Mouse (Mus musculus) intestine, embryonic 16.5 days (tissue): ENCODE measurements around the gene Ostn. TPM values are rescaled to one million over a fixed set of nuclear protein-coding genes. Genes with fewer than 3 reads are reported as not detected.

ENCODE experiments used
- ATAC-seq: fragments of 200-750 bp; cut with Nextera tagmentation; 2 replicates; pipeline ENCODE4 v1.8.0; 2017; ENCODE audit warnings: moderate TSS enrichment, moderate library complexity
- H3K27ac ChIP-seq: fragments of 300-500 bp; sonication (generic); 2 replicates; pipeline ENCODE4 v1.5.1; 2014; ENCODE audit warnings: mild to moderate bottlenecking, low read length
- H3K27me3 ChIP-seq: fragments of 300-500 bp; sonication (generic); replicated peaks from 2 replicates; pipeline ENCODE4 v1.6.1; 2014; ENCODE audit warnings: low read length, control low read depth, mixed read lengths; ENCODE audit not compliant: control insufficient read depth, insufficient read depth
- H3K36me3 ChIP-seq: fragments of 300-500 bp; sonication (generic); 2 replicates; pipeline ENCODE4 v1.6.1; 2014; ENCODE audit warnings: low read length, control low read depth; ENCODE audit not compliant: control insufficient read depth, insufficient read depth
- H3K4me1 ChIP-seq: fragments of 300-500 bp; sonication (generic); 2 replicates; pipeline ENCODE4 v1.6.1; 2014; ENCODE audit warnings: low read length, control low read depth, mixed read lengths; ENCODE audit not compliant: control insufficient read depth, insufficient read depth
- H3K4me2 ChIP-seq: fragments of 300-500 bp; sonication (generic); 2 replicates; pipeline ENCODE4 v1.6.1; 2014; ENCODE audit warnings: low read depth, low read length, control low read depth
- H3K4me3 ChIP-seq: fragments of 300-500 bp; sonication (generic); 2 replicates; pipeline ENCODE4 v1.5.1; 2014; ENCODE audit warnings: mild to moderate bottlenecking, low read length
- H3K9ac ChIP-seq: fragments of 300-500 bp; sonication (generic); 2 replicates; pipeline ENCODE4 v1.6.1; 2014; ENCODE audit warnings: low read depth, low read length
- H3K9me3 ChIP-seq: fragments of 300-500 bp; sonication (generic); 2 replicates; pipeline ENCODE4 v1.6.1; 2016; ENCODE audit warnings: low read length, control low read depth; ENCODE audit not compliant: control insufficient read depth
- WGBS: fragments of 180-500 bp; shearing (Covaris S2); extraction: QIAGEN DNeasy Blood & Tissue Kit; methylation state at CpG from one replicate; pipeline ENCODE4 v1.1.7; 2014; 5-methylcytosine and 5-hydroxymethylcytosine counted together
- polyA plus RNA-seq: library from polyadenylated mRNA; unstranded; fragments of >200 nt; fragmentation: Nextera tagmentation; extraction: Ambion mirVana; gene quantifications from 2 replicates; pipeline ENCODE4 v1.2.1, GENCODE M21; 2015

Gene Ostn
- polyA plus RNA-seq, 1 experiment from 2014 or later = not detected

DNA sequence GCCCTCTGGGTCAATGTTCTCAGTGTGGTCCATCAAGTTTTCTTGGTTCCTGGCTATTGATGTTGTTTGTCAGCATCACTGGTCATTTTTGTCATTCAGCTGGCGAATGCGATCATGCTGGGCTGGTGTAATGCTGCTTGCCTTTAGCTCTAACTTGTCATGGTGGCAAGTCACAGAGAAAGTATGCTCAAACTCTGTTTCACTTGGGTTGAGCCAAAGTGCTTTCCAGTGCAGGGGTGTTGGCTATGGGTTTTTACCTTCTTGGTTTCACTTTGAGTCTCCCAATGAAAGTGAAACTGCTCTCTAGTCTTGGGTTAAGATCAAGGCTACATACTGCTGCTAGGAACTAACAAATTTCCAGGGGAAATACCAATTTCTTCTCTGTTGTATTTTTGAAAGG is 41.9 kb downstream of the Ostn start:
- Histone ChIP-seq H3K4me3 (no peak overlapping the region), H3K4me2 (no peak overlapping the region), H3K9me3 (no peaks in the 10 kb centered on the region), H3K27me3 (no peaks in the 10 kb centered on the region), H3K27ac (no peak overlapping the region), H3K4me1 (no peaks in the 10 kb centered on the region), H3K9ac (no peak overlapping the region), H3K36me3 (no peaks in the 10 kb centered on the region)
- ATAC-seq = no peak
- 97% methylated on average over 2 of the region's 2 CpGs for WGBS

DNA sequence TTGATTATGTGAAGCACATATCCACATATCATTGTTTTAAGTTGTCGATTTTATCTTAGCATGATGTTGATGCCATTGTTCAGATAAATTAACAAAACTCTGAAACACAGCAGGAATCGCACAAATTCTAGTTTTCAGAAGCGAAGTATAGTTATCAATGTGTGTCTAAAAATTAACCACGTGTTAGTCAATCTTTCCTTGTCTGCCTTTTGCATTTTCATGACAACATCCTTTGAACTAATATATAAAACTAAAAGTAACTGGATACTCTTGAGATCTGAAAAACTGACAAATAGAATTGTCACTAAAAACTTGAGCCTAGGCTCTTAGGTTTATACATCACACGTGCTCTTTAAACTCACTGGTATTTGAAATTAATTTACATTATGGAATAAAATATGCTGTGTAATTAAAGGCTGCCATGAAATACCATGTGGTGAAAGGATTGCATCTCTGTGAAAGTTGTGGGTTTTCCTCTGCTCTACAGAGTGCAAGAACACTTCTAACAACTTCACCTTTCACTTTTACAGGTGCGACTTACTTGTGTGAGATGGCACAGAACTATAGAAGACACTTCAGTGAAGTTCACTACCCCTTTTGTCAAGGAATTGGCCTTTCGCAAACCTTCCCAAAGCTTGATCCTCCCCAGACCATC is 42.7 kb downstream of the Ostn start:
- H3K9me3 ChIP-seq = no peaks in the 10 kb centered on the region
- H3K4me1 ChIP-seq = no peaks in the 10 kb centered on the region
- H3K9ac ChIP-seq = no peak overlapping the region
- H3K27ac ChIP-seq = no peak overlapping the region
- 87% methylated on average over 7 of the region's 7 CpGs for WGBS
- no peak overlapping the region for H3K4me3 ChIP-seq
- no peaks in the 10 kb centered on the region for H3K36me3 ChIP-seq
- ATAC-seq = no peak
- H3K4me2 ChIP-seq = no peak overlapping the region
- no peaks in the 10 kb centered on the region for H3K27me3 ChIP-seq

DNA sequence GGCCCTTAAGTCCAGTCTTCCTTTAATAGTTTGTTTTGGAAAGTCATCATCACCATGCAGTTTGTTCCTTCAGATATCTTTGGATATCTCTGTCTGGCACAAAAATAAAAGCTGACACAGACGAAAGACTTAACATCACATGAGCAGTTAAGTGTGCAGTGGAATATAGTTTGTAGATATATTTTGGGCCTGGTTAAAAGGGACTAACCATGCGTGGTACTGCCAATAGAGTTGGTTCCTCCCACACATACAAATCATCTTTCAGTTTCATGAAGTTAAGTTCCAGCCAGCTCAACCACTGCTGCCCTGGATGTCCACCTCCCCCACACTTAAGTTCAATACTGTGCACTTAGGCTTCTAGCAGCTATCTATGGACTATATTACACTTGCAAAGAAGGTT is 47.2 kb downstream of the Ostn start:
- H3K27ac ChIP-seq = no peak overlapping the region
- no peaks in the 10 kb centered on the region for H3K4me1 ChIP-seq
- no peak overlapping the region for H3K4me3 ChIP-seq
- 72% methylated on average over 2 of the region's 2 CpGs for WGBS
- no peak overlapping the region for H3K9ac ChIP-seq
- no peaks in the 10 kb centered on the region for H3K36me3 ChIP-seq
- H3K9me3 ChIP-seq = no peaks in the 10 kb centered on the region
- H3K4me2 ChIP-seq = no peak overlapping the region
- ATAC-seq = no peak
- no peaks in the 10 kb centered on the region for H3K27me3 ChIP-seq

DNA sequence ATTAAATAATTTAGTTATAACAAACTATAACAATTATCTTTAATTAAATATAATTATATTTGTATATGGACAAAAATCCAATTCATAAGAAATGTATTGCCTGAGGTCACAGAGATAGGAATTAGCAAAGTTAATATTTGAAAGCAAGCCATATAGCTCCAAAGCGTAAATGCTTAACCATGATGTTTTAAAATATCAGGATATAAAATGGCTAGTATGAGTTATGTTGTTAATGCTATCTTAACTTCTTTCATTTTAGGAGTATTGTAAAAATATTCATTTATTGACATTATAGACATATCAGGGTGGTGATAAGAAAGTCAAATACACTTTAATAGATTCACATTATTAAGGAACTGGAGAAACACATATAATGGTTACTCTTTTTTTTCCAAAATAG is 52.8 kb downstream of the Ostn start:
- H3K27ac ChIP-seq = no peak overlapping the region
- H3K9ac ChIP-seq = no peak overlapping the region
- no peaks in the 10 kb centered on the region for H3K9me3 ChIP-seq
- no peaks in the 10 kb centered on the region for H3K27me3 ChIP-seq
- H3K4me1 ChIP-seq = no peaks in the 10 kb centered on the region
- peak; percentile 53 for ATAC-seq
- H3K36me3 ChIP-seq = no peaks in the 10 kb centered on the region
- H3K4me2 ChIP-seq = no peak overlapping the region
- no peak overlapping the region for H3K4me3 ChIP-seq
- 69% methylated on average over 1 of the region's 1 CpGs for WGBS

DNA sequence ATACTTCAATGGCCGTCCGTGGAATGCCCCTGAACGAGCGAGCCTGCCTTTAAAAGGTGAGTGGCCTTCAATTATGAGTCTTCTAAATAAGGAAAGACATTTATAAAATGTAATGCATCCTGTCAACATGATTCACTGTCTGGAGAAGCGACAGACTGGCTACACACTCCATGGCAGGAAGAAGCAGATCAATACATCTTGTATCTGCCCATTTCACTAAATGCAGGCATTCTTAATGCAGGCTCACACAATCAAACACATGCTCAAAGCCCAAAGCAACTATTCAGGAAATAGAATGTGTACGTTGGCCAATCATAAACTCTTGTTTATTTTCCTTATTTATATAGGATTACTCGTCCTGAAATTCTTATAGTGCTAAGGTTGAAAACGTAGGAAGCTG is 62.9 kb downstream of the Ostn start, which contains the start of gene Uts2b:
Uts2b (minus strand) TSS at position 49 of the 400 bp plus-strand sequence.
- WGBS = 70% methylated on average over 8 of the region's 8 CpGs
- H3K4me1 ChIP-seq = no peaks in the 10 kb centered on the region
- no peaks in the 10 kb centered on the region for H3K9me3 ChIP-seq
- no peaks in the 10 kb centered on the region for H3K27me3 ChIP-seq
- H3K9ac ChIP-seq = no peak within 1 kb of the TSS
- no peak within 1 kb of the TSS for H3K4me2 ChIP-seq
- H3K27ac ChIP-seq = no peak within 1 kb of the TSS
- no peaks in the 10 kb centered on the region for H3K36me3 ChIP-seq
- H3K4me3 ChIP-seq = no peak within 1 kb of the TSS
- no peak for ATAC-seq

GRCm38 (mm10) chr16:27370700-27371099 is 63.4 kb downstream of the Ostn start:
- Histone ChIP-seq H3K36me3 (no peaks in the 10 kb centered on the region), H3K4me1 (no peaks in the 10 kb centered on the region), H3K4me2 (no peak overlapping the region), H3K9ac (no peak overlapping the region), H3K4me3 (no peak overlapping the region), H3K9me3 (no peaks in the 10 kb centered on the region), H3K27ac (no peak overlapping the region), H3K27me3 (no peaks in the 10 kb centered on the region)
- no peak for ATAC-seq
- 88% methylated on average over 2 of the region's 2 CpGs for WGBS

- peak; percentile 48; the same call in 1 of the 2 replicates for ATAC-seq
- no peak overlapping the region for H3K9ac ChIP-seq
- H3K9me3 ChIP-seq = no peaks in the 10 kb centered on the region
- no peaks in the 10 kb centered on the region for H3K4me1 ChIP-seq
- no peaks in the 10 kb centered on the region for H3K27me3 ChIP-seq
- WGBS = 62% methylated on average over 3 of the region's 3 CpGs
- peak overlapping the region; percentile 57; the same call in 1 of the 2 replicates for H3K27ac ChIP-seq
- H3K4me2 ChIP-seq = no peak overlapping the region
- H3K36me3 ChIP-seq = no peaks in the 10 kb centered on the region
- no peak overlapping the region for H3K4me3 ChIP-seq
Observed at GRCm38 (mm10) chr16:27374139-27374538, 66.8 kb downstream of the Ostn start.

DNA sequence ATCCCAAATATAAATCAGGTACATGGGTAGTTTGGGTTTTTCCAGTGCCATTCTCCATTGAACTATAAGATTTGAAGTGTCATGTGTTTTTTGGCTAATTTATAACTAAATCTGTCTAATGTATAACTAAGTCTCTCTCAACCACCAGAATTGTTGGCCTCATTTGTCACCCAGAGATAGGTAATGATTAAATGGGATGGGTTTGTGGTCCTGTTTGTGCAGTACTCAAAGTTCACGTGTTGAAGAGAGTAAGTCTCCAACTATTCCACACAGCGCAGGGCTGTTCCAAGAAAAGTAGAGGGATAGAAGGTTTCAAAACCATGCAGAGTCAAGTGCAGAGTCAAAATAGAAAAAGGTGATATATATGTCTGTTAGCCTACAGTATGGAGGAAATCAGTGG is 68.0 kb downstream of the Ostn start:
- no peaks in the 10 kb centered on the region for H3K4me1 ChIP-seq
- no peaks in the 10 kb centered on the region for H3K9me3 ChIP-seq
- WGBS = 59% methylated on average over 2 of the region's 2 CpGs
- no peak overlapping the region for H3K9ac ChIP-seq
- peak; percentile 93 for ATAC-seq
- 0 out of 2 replicates have a peak overlapping the region, but pooled peaks have one; percentile 15 for H3K4me2 ChIP-seq
- no peak overlapping the region for H3K4me3 ChIP-seq
- H3K27me3 ChIP-seq = no peaks in the 10 kb centered on the region
- H3K36me3 ChIP-seq = no peaks in the 10 kb centered on the region
- 0 out of 2 replicates have a peak overlapping the region, but pooled peaks have one; percentile 33 for H3K27ac ChIP-seq

DNA sequence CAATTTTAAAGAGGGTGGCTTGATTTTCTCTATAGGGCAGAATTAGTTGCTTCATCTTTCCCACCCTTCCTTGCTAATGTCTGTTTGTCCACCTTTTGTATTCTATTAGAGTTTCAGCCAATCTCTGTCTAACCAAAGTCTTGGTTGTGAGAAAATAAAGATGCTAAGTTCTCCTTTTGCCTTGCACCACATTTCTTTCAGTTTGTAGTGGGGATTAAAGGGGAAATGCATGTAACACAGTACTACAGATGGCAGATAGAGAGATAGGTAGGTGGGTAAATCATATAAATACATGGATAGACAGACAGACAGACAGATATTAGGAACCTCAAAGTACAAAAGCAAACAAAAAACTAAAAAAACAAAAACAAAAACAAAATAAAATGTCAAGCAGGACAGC is 69.3 kb downstream of the Ostn start:
- no peaks in the 10 kb centered on the region for H3K9me3 ChIP-seq
- H3K4me1 ChIP-seq = no peaks in the 10 kb centered on the region
- H3K9ac ChIP-seq = no peak overlapping the region
- no peak overlapping the region for H3K4me2 ChIP-seq
- ATAC-seq = no peak
- H3K27me3 ChIP-seq = no peaks in the 10 kb centered on the region
- H3K36me3 ChIP-seq = no peaks in the 10 kb centered on the region
- no peak overlapping the region for H3K4me3 ChIP-seq
- no peak overlapping the region for H3K27ac ChIP-seq

DNA sequence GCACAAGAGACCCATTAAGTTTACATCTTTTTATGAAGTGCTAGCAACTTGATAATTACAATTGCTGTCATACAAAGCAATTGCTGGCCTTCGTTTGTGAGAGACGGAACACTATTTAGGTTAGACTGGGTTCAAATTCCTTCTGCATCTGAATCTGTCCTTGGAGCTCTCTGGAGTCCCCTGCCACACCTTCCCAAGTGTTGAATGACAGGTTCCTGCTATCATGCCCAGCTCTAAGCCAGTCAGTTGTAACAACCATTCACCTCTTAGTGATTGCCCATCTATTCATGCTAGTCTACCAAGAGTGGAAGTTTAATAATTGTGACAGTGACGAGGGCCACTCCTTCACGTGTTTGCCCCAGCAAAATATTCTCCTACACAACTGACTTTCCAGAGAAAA is 74.9 kb downstream of the Ostn start:
- no peaks in the 10 kb centered on the region for H3K27me3 ChIP-seq
- no peak overlapping the region for H3K27ac ChIP-seq
- H3K36me3 ChIP-seq = no peaks in the 10 kb centered on the region
- H3K4me2 ChIP-seq = no peak overlapping the region
- H3K4me3 ChIP-seq = no peak overlapping the region
- no peak overlapping the region for H3K9ac ChIP-seq
- peak; percentile 61 for ATAC-seq
- WGBS = 75% methylated on average over 4 of the region's 4 CpGs
- no peaks in the 10 kb centered on the region for H3K4me1 ChIP-seq
- no peaks in the 10 kb centered on the region for H3K9me3 ChIP-seq
